Mouse (Mus musculus) left cerebral cortex, adult 11 months (tissue): Measurements from ENCODE around the gene Polr2a.
"Not testable (repeated sequence)": the region's sequence is repeated elsewhere in the genome, so short reads cannot be mapped to it uniquely, and the experiment has no call there.

Experiments used
- DNase-seq: peaks from one replicate; pipeline ENCODE4 v3.0.0; 2022; ENCODE audit warnings: low spot score

Gene Polr2a

DNA sequence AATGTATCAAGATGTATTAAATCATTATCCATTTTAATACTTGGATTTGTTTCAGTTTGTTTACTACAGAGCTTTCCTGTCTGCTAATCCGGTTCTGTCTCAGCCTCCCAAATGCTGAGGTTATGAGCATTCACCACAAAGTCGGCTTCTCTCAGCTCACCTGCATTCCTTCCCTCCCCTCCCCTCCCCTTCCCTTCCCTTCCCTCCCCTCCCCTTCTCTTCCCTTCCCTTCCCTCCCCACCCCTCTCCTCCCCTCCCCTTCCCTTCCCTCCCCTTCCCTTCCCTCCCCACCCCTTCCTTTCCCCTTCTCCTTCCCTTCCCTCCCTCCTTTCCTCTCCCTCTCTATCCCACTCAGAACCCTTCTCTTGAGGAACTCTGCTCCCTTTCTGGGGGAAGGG, 53.8 kb downstream of the Polr2a start:
- DNase-seq = no peak

DNA sequence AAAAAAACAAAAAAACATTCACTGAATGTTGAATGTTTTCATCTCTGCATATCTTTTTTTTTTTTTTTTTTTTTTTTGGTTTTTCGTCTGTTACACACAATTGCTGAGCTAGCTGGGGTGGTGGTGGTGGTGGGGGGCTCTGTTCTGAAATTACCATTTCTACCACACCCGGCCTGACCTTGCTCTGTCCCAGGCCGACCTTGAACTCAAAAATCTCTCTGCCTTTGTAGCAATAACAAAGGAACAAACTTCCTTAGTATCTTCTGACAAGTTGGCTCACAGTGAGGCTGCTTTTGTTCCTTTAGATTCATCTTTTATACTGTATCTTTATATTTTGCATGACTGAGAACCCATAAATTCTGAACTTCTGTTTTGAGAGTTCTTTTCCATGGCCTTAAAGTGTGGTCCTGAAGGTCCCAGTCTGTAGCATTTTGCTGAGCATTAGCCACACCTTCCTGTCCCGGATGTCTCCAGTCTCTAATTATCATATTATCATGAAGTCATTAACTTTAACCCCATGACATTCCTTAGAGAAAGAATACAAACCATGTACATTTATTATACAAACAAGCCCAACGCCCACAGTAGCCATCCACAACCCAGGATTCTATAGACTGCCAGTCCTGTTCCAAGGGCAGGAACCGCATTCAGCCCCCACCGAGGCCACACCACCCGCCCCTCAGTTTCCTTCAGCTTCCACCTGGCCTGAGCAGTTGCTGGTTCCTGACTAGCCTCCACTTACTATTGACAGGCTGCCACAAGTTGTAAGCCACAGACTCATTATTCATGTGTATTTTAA, 54.4 kb downstream of the Polr2a start:
- DNase-seq = no peak

- DNase-seq = not testable (repeated sequence)
Observed at GRCm38 (mm10) chr11:69703381-69703780, 55.1 kb downstream of the Polr2a start.

- DNase-seq = not testable (repeated sequence)
Observed at GRCm38 (mm10) chr11:69702886-69703285, 55.6 kb downstream of the Polr2a start.

- no peak for DNase-seq
Observed at GRCm38 (mm10) chr11:69699595-69699994, 58.8 kb downstream of the Polr2a start.

- DNase-seq = no peak
Observed at GRCm38 (mm10) chr11:69698574-69698973, 59.9 kb downstream of the Polr2a start.

GRCm38 (mm10) chr11:69697396-69697795, 61.0 kb downstream of the Polr2a start:
- DNase-seq = no peak

- no peak for DNase-seq
Observed at GRCm38 (mm10) chr11:69695361-69696181, 62.9 kb downstream of the Polr2a start, which contains the start of the genes Tnfsf12 and Tnfsfm13. Gene Tnfsf12 (minus strand): TSS chr11:69695849. Gene Tnfsfm13 (minus strand): TSS chr11:69696098.

GRCm38 (mm10) chr11:69695046-69695360, 63.4 kb downstream of the Polr2a start:
- DNase-seq = no peak

GRCm38 (mm10) chr11:69693421-69693965, 64.9 kb downstream of the Polr2a start:
- no peak for DNase-seq

DNA sequence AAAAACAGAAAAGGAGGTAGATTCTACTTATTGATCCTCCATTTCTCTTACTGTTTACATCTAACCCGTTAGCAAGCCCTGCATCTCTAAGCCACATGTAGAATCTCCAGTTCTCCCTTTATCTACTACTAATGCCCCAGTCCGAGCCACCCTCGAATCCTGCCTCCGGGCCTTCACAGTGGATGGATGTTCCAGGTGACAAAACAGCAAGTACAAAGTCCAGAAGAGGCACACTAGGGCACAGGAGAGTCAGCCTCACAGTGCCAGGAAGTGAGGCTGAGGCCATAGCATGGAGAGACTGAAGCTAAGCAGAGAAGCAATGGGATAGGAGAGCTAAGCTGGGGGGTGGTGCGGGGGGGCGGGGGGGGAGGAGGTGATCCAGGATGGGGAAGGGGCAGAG, 65.6 kb downstream of the Polr2a start:
- DNase-seq = no peak

- no peak for DNase-seq
Observed at GRCm38 (mm10) chr11:69692196-69692811, 66.1 kb downstream of the Polr2a start.

- DNase-seq = no peak
Observed at GRCm38 (mm10) chr11:69689891-69690290, 68.5 kb downstream of the Polr2a start.

- no peak for DNase-seq
Observed at GRCm38 (mm10) chr11:69687061-69687460, 71.4 kb downstream of the Polr2a start.

DNA sequence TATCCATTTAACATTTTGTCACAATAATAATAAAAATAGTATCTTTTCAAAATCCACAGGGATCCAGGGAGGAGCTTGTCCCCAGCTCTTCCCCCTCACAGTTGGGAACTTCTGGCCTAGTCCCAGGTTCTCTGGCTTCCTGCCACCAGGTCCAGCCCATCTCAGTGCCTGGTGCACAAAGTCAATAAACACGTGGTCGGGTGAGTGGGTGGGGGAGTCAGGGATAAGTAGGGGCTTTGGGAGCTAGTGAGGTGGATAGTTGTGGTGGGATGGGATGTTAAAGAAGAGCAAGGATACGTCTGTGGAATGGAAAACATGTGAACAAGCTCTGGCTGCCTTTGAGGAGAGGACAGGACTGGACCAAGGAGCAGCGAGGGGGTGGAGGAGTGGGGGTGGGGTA, 72.1 kb downstream of the Polr2a start:
- DNase-seq = no peak

- no peak for DNase-seq
Observed at GRCm38 (mm10) chr11:69685526-69686148, 72.8 kb downstream of the Polr2a start, which contains the start of gene Tnfsf13. Gene Tnfsf13 (minus strand): TSS chr11:69685784.

- no peak for DNase-seq
Observed at GRCm38 (mm10) chr11:69684936-69685335, 73.5 kb downstream of the Polr2a start.

GRCm38 (mm10) chr11:69684128-69684745, 74.2 kb downstream of the Polr2a start:
- no peak for DNase-seq
